Mouse (Mus musculus) heart, postnatal 36 days (tissue): ENCODE results near the gene Olfr279. TPM values are rescaled to one million over a fixed set of nuclear protein-coding genes. Genes with fewer than 3 reads are reported as not detected.
"Not testable (repeated sequence)": the region's sequence is repeated elsewhere in the genome, so short reads cannot be mapped to it uniquely, and the experiment has no call there.

Source experiments
- DNase-seq, 2 experiments: peaks; one replicate each; pipeline ENCODE4 v3.0.0; 2021 to 2022
- intact Hi-C: fragments of 180-260 bp; cut with DNase I; formaldehyde crosslinking; loops from one replicate; pipeline ENCODE4 v1.15.1; 2025
- total RNA-seq, 2 experiments: library from RNA; stranded (reverse); gene quantifications; 2 replicates each; pipeline ENCODE4 v1.2.3; 2021

The Olfr279 gene
- total RNA-seq, 2 experiments from 2014 or later: not detected

GRCm38 (mm10) chr15:98510438-98511385 is 18.5 kb downstream of the Olfr279 start:
- intact Hi-C loops: loop anchor here (2.0 to 10.0 kb wide), 4 partner anchors 57 to 1944 kb away; no protein-coding TSS in a partner anchor
- DNase-seq: peak; percentile 79 to 89

GRCm38 (mm10) chr15:98511386-98511928 is 19.3 kb downstream of the Olfr279 start:
- intact Hi-C loops: loop anchor here (2.0 to 10.0 kb wide), 4 partner anchors 56 to 1943 kb away; no protein-coding TSS in a partner anchor
- DNase-seq: peak; percentile 36 to 39

- DNase-seq: peak in 1 of 2 experiments; percentile 29
- intact Hi-C loops: loop anchor here (5.0 to 10.0 kb wide), 3 partner anchors 55 to 1943 kb away; no protein-coding TSS in a partner anchor
These were observed 20.0 kb downstream of the Olfr279 start for GRCm38 (mm10) chr15:98512232-98512631.

- intact Hi-C loops: loop anchor here (5.0 to 10.0 kb wide), 3 partner anchors 54 to 1942 kb away; no protein-coding TSS in a partner anchor
- peak; percentile 61 to 65 for DNase-seq
These were observed 20.7 kb downstream of the Olfr279 start for GRCm38 (mm10) chr15:98512799-98513321.

- not testable (repeated sequence) for DNase-seq
- intact Hi-C loops: loop anchor here (5.0 to 10.0 kb wide), 3 partner anchors 54 to 1941 kb away; no protein-coding TSS in a partner anchor
These were observed 21.5 kb downstream of the Olfr279 start for GRCm38 (mm10) chr15:98513676-98514075.

GRCm38 (mm10) chr15:98514146-98514545 is 21.9 kb downstream of the Olfr279 start:
- DNase-seq: no peak
- intact Hi-C loops: loop anchor here (5.0 to 10.0 kb wide), 3 partner anchors 53 to 1941 kb away; no protein-coding TSS in a partner anchor

GRCm38 (mm10) chr15:98514845-98515244 is 22.6 kb downstream of the Olfr279 start:
- DNase-seq: not testable (repeated sequence)
- intact Hi-C loops: loop anchor here (5.0 to 10.0 kb wide), 3 partner anchors 52 to 1940 kb away; no protein-coding TSS in a partner anchor

- intact Hi-C loops: loop anchor here (10.0 kb wide), 1 partner anchor 1937 kb away; no protein-coding TSS in a partner anchor
- DNase-seq: peak; percentile 70 to 76
These were observed 25.5 kb downstream of the Olfr279 start for GRCm38 (mm10) chr15:98517380-98518355.

GRCm38 (mm10) chr15:98521245-98521644 is 29.0 kb downstream of the Olfr279 start:
- no peak for DNase-seq
- intact Hi-C loops: no loop called here

- no peak for DNase-seq
- intact Hi-C loops: no loop called here
These were observed 33.9 kb downstream of the Olfr279 start for GRCm38 (mm10) chr15:98526057-98526456.

GRCm38 (mm10) chr15:98527056-98527771 is 35.0 kb downstream of the Olfr279 start:
- intact Hi-C loops: no loop called here
- DNase-seq: no peak

GRCm38 (mm10) chr15:98528066-98528563 is 35.9 kb downstream of the Olfr279 start:
- intact Hi-C loops: no loop called here
- no peak for DNase-seq

- no peak for DNase-seq
- intact Hi-C loops: no loop called here
These were observed 40.1 kb downstream of the Olfr279 start for GRCm38 (mm10) chr15:98532281-98532680.

GRCm38 (mm10) chr15:98533035-98533531 is 40.9 kb downstream of the Olfr279 start:
- intact Hi-C loops: loop anchor here (1.0 kb wide), 1 partner anchor 34 kb away; no protein-coding TSS in a partner anchor
- no peak for DNase-seq

- intact Hi-C loops: loop anchor here (1.0 kb wide), 1 partner anchor 33 kb away; no protein-coding TSS in a partner anchor
These were observed 41.9 kb downstream of the Olfr279 start, which contains the start of gene Kansl2 for GRCm38 (mm10) chr15:98533881-98534627. Gene Kansl2 (minus strand): TSS chr15:98534264.

GRCm38 (mm10) chr15:98535921-98536320 is 43.7 kb downstream of the Olfr279 start:
- DNase-seq: no peak
- intact Hi-C loops: no loop called here

More at GRCm38 (mm10) chr15:98533881-98534627, 41.9 kb downstream of the Olfr279 start, which contains the start of gene Kansl2:
- peak; percentile 94 to 95 for DNase-seq

GRCm38 (mm10) chr15:98536828-98537510 is 44.8 kb downstream of the Olfr279 start:
- intact Hi-C loops: no loop called here
- no peak for DNase-seq
